Mouse (Mus musculus): ENCODE results near the gene Izumo2. TPM values are rescaled to one million over a fixed set of nuclear protein-coding genes. Genes with fewer than 3 reads are reported as not detected.

Izumo2 gene
- polyA plus RNA-seq, 1 experiment from 2014 or later = not detected

Other genes with a start within 250 kb of the Izumo2 start
- 0.29 and 0.56 TPM in 2 replicates for gene Aspdh, start 243.4 kb upstream of the Izumo2 start, polyA plus RNA-seq (2015; fragmentation: Nextera tagmentation; extraction: Ambion mirVana)
- 92.9 and 121 TPM in 2 replicates for gene Josd2, start 240.8 kb upstream of the Izumo2 start, polyA plus RNA-seq (2015; fragmentation: Nextera tagmentation; extraction: Ambion mirVana)
- gene Emc10, start 212.2 kb upstream of the Izumo2 start, polyA plus RNA-seq (2015; fragmentation: Nextera tagmentation; extraction: Ambion mirVana) = 103 and 116 TPM in 2 replicates
- gene Fam71e1, start 212.2 kb upstream of the Izumo2 start, polyA plus RNA-seq (2015; fragmentation: Nextera tagmentation; extraction: Ambion mirVana) = 9.7 and 12.8 TPM in 2 replicates
- gene Mybpc2, start 184.1 kb upstream of the Izumo2 start, polyA plus RNA-seq (2015; fragmentation: Nextera tagmentation; extraction: Ambion mirVana) = 0.13 and 0.16 TPM in 2 replicates
- gene Spib, start 176.7 kb upstream of the Izumo2 start, polyA plus RNA-seq (2015; fragmentation: Nextera tagmentation; extraction: Ambion mirVana) = 0.70 and 0.72 TPM in 2 replicates
- gene Pold1, start 159.9 kb upstream of the Izumo2 start, polyA plus RNA-seq (2015; fragmentation: Nextera tagmentation; extraction: Ambion mirVana) = 75.7 and 83.6 TPM in 2 replicates
- 71.9 and 79.8 TPM in 2 replicates for gene Nr1h2, start 154.8 kb upstream of the Izumo2 start, polyA plus RNA-seq (2015; fragmentation: Nextera tagmentation; extraction: Ambion mirVana)
- 2.1 and 3.6 TPM in 2 replicates for gene Napsa, start 136.4 kb upstream of the Izumo2 start, polyA plus RNA-seq (2015; fragmentation: Nextera tagmentation; extraction: Ambion mirVana)
- gene Kcnc3, start 118.1 kb upstream of the Izumo2 start, polyA plus RNA-seq (2015; fragmentation: Nextera tagmentation; extraction: Ambion mirVana) = 0.16 and 0.20 TPM in 2 replicates
- 5.4 and 6.4 TPM in 2 replicates for gene Myh14, start 37.9 kb upstream of the Izumo2 start, polyA plus RNA-seq (2015; fragmentation: Nextera tagmentation; extraction: Ambion mirVana)
- 30.4 and 30.8 TPM in 2 replicates for gene Vrk3, start 39.7 kb downstream of the Izumo2 start, polyA plus RNA-seq (2015; fragmentation: Nextera tagmentation; extraction: Ambion mirVana)
- gene Zfp473, start 42.3 kb downstream of the Izumo2 start, polyA plus RNA-seq (2015; fragmentation: Nextera tagmentation; extraction: Ambion mirVana) = 1.7 TPM in 2 replicates
- gene Nup62, start 107.3 kb downstream of the Izumo2 start, polyA plus RNA-seq (2015; fragmentation: Nextera tagmentation; extraction: Ambion mirVana) = 83.6 and 88.0 TPM in 2 replicates
- gene Il4i1, start 107.6 kb downstream of the Izumo2 start, polyA plus RNA-seq (2015; fragmentation: Nextera tagmentation; extraction: Ambion mirVana) = 1.0 and 1.6 TPM in 2 replicates
- gene Atf5, start 107.9 kb downstream of the Izumo2 start, polyA plus RNA-seq (2015; fragmentation: Nextera tagmentation; extraction: Ambion mirVana) = 5.7 and 6.2 TPM in 2 replicates
- gene Akt1s1, start 140.2 kb downstream of the Izumo2 start, polyA plus RNA-seq (2015; fragmentation: Nextera tagmentation; extraction: Ambion mirVana) = 118 and 124 TPM in 2 replicates
- gene Tbc1d17, start 140.3 kb downstream of the Izumo2 start, polyA plus RNA-seq (2015; fragmentation: Nextera tagmentation; extraction: Ambion mirVana) = 82.6 and 89.6 TPM in 2 replicates
- gene Pnkp, start 148.4 kb downstream of the Izumo2 start, polyA plus RNA-seq (2015; fragmentation: Nextera tagmentation; extraction: Ambion mirVana) = 29.7 and 29.8 TPM in 2 replicates
- gene Ptov1, start 161.0 kb downstream of the Izumo2 start, polyA plus RNA-seq (2015; fragmentation: Nextera tagmentation; extraction: Ambion mirVana) = 286 and 373 TPM in 2 replicates
- gene Med25, start 184.0 kb downstream of the Izumo2 start, polyA plus RNA-seq (2015; fragmentation: Nextera tagmentation; extraction: Ambion mirVana) = 103 and 109 TPM in 2 replicates
- 22.8 and 24.2 TPM in 2 replicates for gene Fuz, start 187.3 kb downstream of the Izumo2 start, polyA plus RNA-seq (2015; fragmentation: Nextera tagmentation; extraction: Ambion mirVana)
- gene Ap2a1, start 220.8 kb downstream of the Izumo2 start, polyA plus RNA-seq (2015; fragmentation: Nextera tagmentation; extraction: Ambion mirVana) = 68.8 and 71.9 TPM in 2 replicates
- gene Tsks, start 234.5 kb downstream of the Izumo2 start, polyA plus RNA-seq (2015; fragmentation: Nextera tagmentation; extraction: Ambion mirVana) = 0.17 TPM in 1 of 2 replicates, not detected in the other

All from limb, embryonic 15.5 days (tissue).